Comparison of ENCODE assay signal across 11 mouse cellular contexts in genomic region chr2:92750672-92751071, GRCm38 (mm10).
DNase-seq lines count a peak whose midpoint lies in the region; ATAC-seq and TF ChIP-seq lines count a peak whose summit lies in the region.
"Had no signal": no experiment of that assay in that cellular context is flagged by ENCODE, and none has a peak within 500 bp of the region (broad histone marks: within the 10 kb centered on the region; RNA-seq: fewer than 3 reads in every experiment).

No protein-coding gene starts in this region.

- no peaks in the 10 kb centered on the region for H3K27me3 ChIP-seq in hindbrain, embryonic 15.5 days
- H3K27me3 ChIP-seq in hindbrain, embryonic 13.5 days: 0 out of 2 replicates have a peak, but pooled peaks cover 2% of the 10 kb centered on the region
- H3K27me3 ChIP-seq in myocyte (ENCODE audit: control insufficient read depth, insufficient read depth, insufficient read length): no peaks in the 10 kb centered on the region
- H3K27me3 ChIP-seq: forebrain, embryonic 13.5 days; midbrain, embryonic 15.5 days had no signal

- H3K27ac ChIP-seq in hindbrain, embryonic 15.5 days (replicated peaks): no peak overlapping the region
- no peak overlapping the region for H3K27ac ChIP-seq in hindbrain, embryonic 13.5 days
- H3K27ac ChIP-seq: forebrain, embryonic 13.5 days; midbrain, embryonic 15.5 days had no signal

- H3K4me1 ChIP-seq in hindbrain, embryonic 15.5 days (replicated peaks): no peaks in the 10 kb centered on the region
- H3K4me1 ChIP-seq in hindbrain, embryonic 13.5 days (replicated peaks): peaks cover 6% of the 10 kb centered on the region
- H3K4me1 ChIP-seq: forebrain, embryonic 13.5 days; midbrain, embryonic 15.5 days had no signal

- WGBS in hindbrain, embryonic 15.5 days: 20% methylated on average over 4 of the region's 4 CpGs
- 16% methylated on average over 4 of the region's 4 CpGs for WGBS in hindbrain, embryonic 13.5 days

- H3K79me2 ChIP-seq in myocyte (ENCODE audit: control insufficient read depth, insufficient read depth): no peaks in the 10 kb centered on the region

- H3K4me2 ChIP-seq in hindbrain, embryonic 15.5 days: no peak overlapping the region
- no peak overlapping the region for H3K4me2 ChIP-seq in hindbrain, embryonic 13.5 days
- peak overlapping the region; percentile 71 for H3K4me2 ChIP-seq in myocyte (ENCODE audit: low read depth)
- H3K4me2 ChIP-seq: forebrain, embryonic 13.5 days; midbrain, embryonic 15.5 days had no signal

- no peak overlapping the region for H3K9ac ChIP-seq in hindbrain, embryonic 15.5 days
- H3K9ac ChIP-seq in hindbrain, embryonic 13.5 days: no peak overlapping the region
- H3K9ac ChIP-seq: forebrain, embryonic 13.5 days; midbrain, embryonic 15.5 days had no signal

- peak; percentile 72 for DNase-seq in embryo, embryonic 10 days (ENCODE audit: low spot score)
- DNase-seq in kidney, postnatal 10 days: peak; percentile 74
- DNase-seq in layer of hippocampus, postnatal 25 days (ENCODE audit: extremely low spot score in 1 of 2, low spot score in 1 of 2): no peak
- DNase-seq in cerebellum, postnatal 14 days: no peak
- DNase-seq: cerebellum, postnatal 25 days had no signal

- H3K4me3 ChIP-seq in hindbrain, embryonic 15.5 days: no peak overlapping the region
- no peak overlapping the region for H3K4me3 ChIP-seq in hindbrain, embryonic 13.5 days
- no peak overlapping the region for H3K4me3 ChIP-seq in myocyte
- H3K4me3 ChIP-seq: forebrain, embryonic 13.5 days; midbrain, embryonic 15.5 days had no signal

- ATAC-seq in hindbrain, embryonic 15.5 days (ENCODE audit: low FRiP score, low read depth): peak; percentile 54; the same call in 1 of the 2 replicates
- ATAC-seq in hindbrain, embryonic 13.5 days (ENCODE audit: low FRiP score): no peak; the same call in 1 of the 2 replicates
- ATAC-seq in cerebellum, adult (ENCODE audit: insufficient number of reproducible peaks, low FRiP score, low TSS enrichment): no peak
- ATAC-seq: forebrain, embryonic 13.5 days; midbrain, embryonic 15.5 days had no signal

- no peaks in the 10 kb centered on the region for H3K9me3 ChIP-seq in hindbrain, embryonic 15.5 days
- H3K9me3 ChIP-seq in hindbrain, embryonic 13.5 days: no peaks in the 10 kb centered on the region
- H3K9me3 ChIP-seq: forebrain, embryonic 13.5 days; midbrain, embryonic 15.5 days had no signal

- TF ChIP-seq POLR2A in myocyte (IDR thresholded peaks at IDR 0.05; ENCODE audit: insufficient read length, low read depth): no peak

- H3K36me3 ChIP-seq in hindbrain, embryonic 15.5 days: no peaks in the 10 kb centered on the region
- no peaks in the 10 kb centered on the region for H3K36me3 ChIP-seq in hindbrain, embryonic 13.5 days
- H3K36me3 ChIP-seq in myocyte (ENCODE audit: control insufficient read depth, insufficient read depth): no peaks in the 10 kb centered on the region
- H3K36me3 ChIP-seq: midbrain, embryonic 15.5 days had no signal

- no peak overlapping the region for H3ac ChIP-seq in myocyte (ENCODE audit: control insufficient read depth, insufficient read length)

TF ChIP-seq in myocyte, 11 proteins besides CTCF, POLR2A, EP300 and RAD21:
- TF ChIP-seq TCF12 (IDR thresholded peaks at IDR 0.05; ENCODE audit: insufficient read depth, poor library complexity, severe bottlenecking) (no peak), MYOG (IDR thresholded peaks at IDR 0.05; ENCODE audit: control insufficient read depth in 1 of 3, insufficient read depth in 1 of 3, insufficient read length in 2 of 3, low read depth in 2 of 3) (no peak), MAX (IDR thresholded peaks at IDR 0.05; ENCODE audit: low read depth) (no peak), CEBPB (IDR thresholded peaks at IDR 0.05; ENCODE audit: insufficient read depth, poor library complexity, severe bottlenecking) (no peak), MYOD1 (IDR thresholded peaks at IDR 0.05; ENCODE audit: control insufficient read depth in 1 of 3, insufficient read length in 2 of 3, low read depth in 2 of 3) (no peak), USF1 (IDR thresholded peaks at IDR 0.05; ENCODE audit: low read depth) (no peak), REST (IDR thresholded peaks at IDR 0.05; ENCODE audit: insufficient read depth, insufficient read length) (no peak), POLR2AphosphoS2 (IDR thresholded peaks at IDR 0.05; ENCODE audit: insufficient read length, low read depth) (no peak), SRF (IDR thresholded peaks at IDR 0.05; ENCODE audit: control insufficient read depth, insufficient read length, low read depth) (no peak), E2F4 (IDR thresholded peaks at IDR 0.05; ENCODE audit: insufficient read depth) (no peak), TCF3 (IDR thresholded peaks at IDR 0.05; ENCODE audit: insufficient read length, low read depth) (no peak)

Comparison
In these comparisons a context has a peak if more than half of its experiments do, and no peak if none do; other contexts are left out.
1. DNase-seq: peak in embryo, embryonic 10 days (single experiment) and kidney, postnatal 10 days (single experiment); none in layer of hippocampus, postnatal 25 days (0 of 2) and cerebellum, postnatal 14 days (0 of 2).